Mouse (Mus musculus): ENCODE results near the gene Cped1. TPM values are rescaled to one million over a fixed set of nuclear protein-coding genes. Genes with fewer than 3 reads are reported as not detected.
"Not testable (repeated sequence)": the region's sequence is repeated elsewhere in the genome, so short reads cannot be mapped to it uniquely, and the experiment has no call there.

Gene Cped1
- polyA plus RNA-seq, 1 experiment from 2014 or later, result 3.1 TPM

DNA sequence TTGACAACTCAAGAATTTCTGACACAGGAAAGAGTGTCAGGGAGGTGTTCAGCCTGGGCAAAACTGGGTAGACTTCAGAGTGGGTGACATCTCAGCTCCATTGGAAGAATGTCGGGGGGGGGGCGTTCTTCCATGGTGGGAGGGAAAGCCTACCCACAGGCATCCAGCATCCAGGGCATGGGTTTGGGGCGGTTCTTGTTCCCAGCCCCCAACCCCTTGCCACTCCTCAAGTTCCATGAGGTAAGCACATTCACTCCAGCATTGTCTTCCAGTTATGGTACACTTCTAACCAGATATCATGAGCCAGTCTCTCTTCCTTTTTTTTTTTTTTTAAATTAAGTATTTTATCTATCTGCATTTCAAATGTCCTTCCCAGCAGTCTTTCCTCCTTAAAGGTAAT is 118.0 kb downstream of the Cped1 start:
- WGBS, result 79% methylated on average over 3 of the region's 3 CpGs
- Histone ChIP-seq H3K4me3 (ENCODE audit: low read length) (no peak overlapping the region), H3K36me3 (ENCODE audit: control insufficient read depth, insufficient read depth, low read length) (no peaks in the 10 kb centered on the region), H3K4me1 (ENCODE audit: control insufficient read depth, insufficient read depth, low read depth, low read length) (no peaks in the 10 kb centered on the region), H3K9ac (ENCODE audit: low read depth, low read length) (no peak overlapping the region), H3K27ac (ENCODE audit: low read depth, low read length) (no peak overlapping the region), H3K27me3 (replicated peaks; ENCODE audit: control insufficient read depth, insufficient read depth, low read length) (no peaks in the 10 kb centered on the region), H3K4me2 (ENCODE audit: low read length) (no peak overlapping the region), H3K9me3 (ENCODE audit: control insufficient read depth, low read length) (no peaks in the 10 kb centered on the region)
- no peak for ATAC-seq

DNA sequence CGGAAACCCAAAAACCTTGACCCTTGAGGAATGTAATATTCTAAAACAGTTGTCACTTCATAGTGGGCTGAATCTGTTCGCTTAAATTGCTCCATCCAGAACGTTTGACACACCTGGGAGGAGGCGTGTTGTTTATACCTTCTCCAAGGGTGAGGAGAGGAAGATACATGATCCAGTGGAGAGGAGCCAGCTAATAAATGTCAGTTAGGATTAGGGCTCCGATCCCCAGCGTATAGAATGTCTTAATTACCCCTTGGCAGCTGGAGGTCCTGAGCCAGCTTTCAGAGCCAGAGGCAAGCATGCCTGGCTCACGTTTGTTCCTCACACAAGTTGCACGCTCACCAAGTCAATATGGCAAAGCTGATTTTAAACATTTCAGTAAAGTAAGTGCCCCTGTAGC is 118.5 kb downstream of the Cped1 start:
- no peak overlapping the region for H3K4me2 ChIP-seq (ENCODE audit: low read length)
- no peak overlapping the region for H3K27ac ChIP-seq (ENCODE audit: low read depth, low read length)
- H3K4me1 ChIP-seq (ENCODE audit: control insufficient read depth, insufficient read depth, low read depth, low read length), result no peaks in the 10 kb centered on the region
- H3K4me3 ChIP-seq (ENCODE audit: low read length), result no peak overlapping the region
- H3K9me3 ChIP-seq (ENCODE audit: control insufficient read depth, low read length), result no peaks in the 10 kb centered on the region
- ATAC-seq, result no peak
- 47% methylated on average over 8 of the region's 8 CpGs for WGBS
- no peaks in the 10 kb centered on the region for H3K27me3 ChIP-seq (replicated peaks; ENCODE audit: control insufficient read depth, insufficient read depth, low read length)
- H3K9ac ChIP-seq (ENCODE audit: low read depth, low read length), result no peak overlapping the region
- H3K36me3 ChIP-seq (ENCODE audit: control insufficient read depth, insufficient read depth, low read length), result no peaks in the 10 kb centered on the region

DNA sequence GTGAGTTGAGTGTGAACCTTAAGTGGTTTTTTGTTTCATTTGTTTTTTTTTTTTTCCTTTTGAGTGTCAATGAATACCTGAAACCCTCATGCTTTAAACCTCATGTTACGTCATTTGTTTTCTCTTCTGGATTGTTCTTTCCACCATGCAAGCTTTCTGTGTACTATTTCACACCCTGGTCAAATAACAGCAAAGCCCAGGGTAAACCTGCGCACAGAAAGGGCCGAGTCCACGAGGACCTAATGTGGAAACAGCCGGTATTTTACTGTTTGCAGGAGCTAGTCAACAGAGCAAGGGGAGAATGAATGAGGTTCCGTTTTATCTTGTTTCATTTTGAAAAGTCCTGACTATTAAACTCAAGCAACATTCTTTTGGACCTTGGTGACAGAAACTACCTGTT is 128.4 kb downstream of the Cped1 start:
- Histone ChIP-seq H3K4me2 (ENCODE audit: low read length) (no peak overlapping the region), H3K36me3 (ENCODE audit: control insufficient read depth, insufficient read depth, low read length) (no peaks in the 10 kb centered on the region), H3K9me3 (ENCODE audit: control insufficient read depth, low read length) (no peaks in the 10 kb centered on the region), H3K4me3 (ENCODE audit: low read length) (no peak overlapping the region), H3K27me3 (replicated peaks; ENCODE audit: control insufficient read depth, insufficient read depth, low read length) (no peaks in the 10 kb centered on the region), H3K4me1 (ENCODE audit: control insufficient read depth, insufficient read depth, low read depth, low read length) (no peaks in the 10 kb centered on the region), H3K27ac (ENCODE audit: low read depth, low read length) (no peak overlapping the region), H3K9ac (ENCODE audit: low read depth, low read length) (no peak overlapping the region)
- WGBS, result 88% methylated on average over 6 of the region's 6 CpGs
- ATAC-seq, result no peak

DNA sequence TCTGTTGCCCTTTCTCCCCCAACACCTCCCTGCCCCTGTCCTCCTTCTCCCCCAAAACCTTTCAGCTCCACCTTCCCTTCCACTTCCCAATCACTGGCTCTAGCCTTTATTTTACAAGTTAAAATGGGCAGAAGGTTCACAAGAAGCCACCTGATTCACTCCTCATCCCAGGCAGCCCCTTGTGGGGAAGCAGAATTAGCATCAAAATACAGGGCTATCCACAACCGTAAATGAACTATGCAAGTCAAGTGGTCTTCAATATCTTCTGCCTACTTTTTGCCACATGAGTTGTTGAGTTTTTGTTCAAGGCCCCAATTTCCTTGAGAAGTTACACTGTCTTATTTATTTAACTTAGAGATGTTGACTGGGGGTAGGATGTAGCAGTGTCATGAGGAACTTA is 131.0 kb downstream of the Cped1 start:
- 61% methylated on average over 1 of the region's 1 CpGs for WGBS
- H3K36me3 ChIP-seq (ENCODE audit: control insufficient read depth, insufficient read depth, low read length), result no peaks in the 10 kb centered on the region
- no peaks in the 10 kb centered on the region for H3K4me1 ChIP-seq (ENCODE audit: control insufficient read depth, insufficient read depth, low read depth, low read length)
- no peaks in the 10 kb centered on the region for H3K9me3 ChIP-seq (ENCODE audit: control insufficient read depth, low read length)
- no peaks in the 10 kb centered on the region for H3K27me3 ChIP-seq (replicated peaks; ENCODE audit: control insufficient read depth, insufficient read depth, low read length)
- H3K27ac ChIP-seq (ENCODE audit: low read depth, low read length), result no peak overlapping the region
- H3K9ac ChIP-seq (ENCODE audit: low read depth, low read length), result no peak overlapping the region
- ATAC-seq, result no peak
- H3K4me3 ChIP-seq (ENCODE audit: low read length), result no peak overlapping the region
- no peak overlapping the region for H3K4me2 ChIP-seq (ENCODE audit: low read length)

DNA sequence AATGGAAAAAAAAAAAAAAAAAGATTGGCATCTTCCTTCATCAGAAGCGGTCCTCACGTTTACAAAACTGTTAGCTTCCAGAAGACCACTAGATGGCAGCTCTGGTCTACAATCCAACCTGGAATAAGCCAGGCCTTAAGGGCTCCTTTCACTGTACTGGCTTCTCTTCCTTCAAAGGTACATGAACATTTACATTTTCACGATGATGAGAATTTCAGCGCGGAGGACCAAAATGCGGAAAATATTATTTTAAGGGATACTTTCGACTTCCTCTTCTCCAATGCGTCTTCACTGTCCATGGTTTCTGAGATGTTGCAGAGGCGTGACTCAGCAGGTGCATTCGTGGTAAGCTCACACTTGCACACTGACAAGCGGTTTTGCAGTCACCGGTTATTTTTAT is 136.4 kb downstream of the Cped1 start:
- Histone ChIP-seq H3K27ac (ENCODE audit: low read depth, low read length) (no peak overlapping the region), H3K4me1 (ENCODE audit: control insufficient read depth, insufficient read depth, low read depth, low read length) (no peaks in the 10 kb centered on the region), H3K4me2 (ENCODE audit: low read length) (peak overlapping the region; percentile 40), H3K9me3 (ENCODE audit: control insufficient read depth, low read length) (no peaks in the 10 kb centered on the region), H3K4me3 (ENCODE audit: low read length) (no peak overlapping the region), H3K36me3 (ENCODE audit: control insufficient read depth, insufficient read depth, low read length) (no peaks in the 10 kb centered on the region), H3K9ac (ENCODE audit: low read depth, low read length) (no peak overlapping the region; the same call in 1 of the 2 replicates), H3K27me3 (replicated peaks; ENCODE audit: control insufficient read depth, insufficient read depth, low read length) (no peaks in the 10 kb centered on the region)
- ATAC-seq, result peak; percentile 90
- WGBS, result 36% methylated on average over 12 of the region's 12 CpGs

DNA sequence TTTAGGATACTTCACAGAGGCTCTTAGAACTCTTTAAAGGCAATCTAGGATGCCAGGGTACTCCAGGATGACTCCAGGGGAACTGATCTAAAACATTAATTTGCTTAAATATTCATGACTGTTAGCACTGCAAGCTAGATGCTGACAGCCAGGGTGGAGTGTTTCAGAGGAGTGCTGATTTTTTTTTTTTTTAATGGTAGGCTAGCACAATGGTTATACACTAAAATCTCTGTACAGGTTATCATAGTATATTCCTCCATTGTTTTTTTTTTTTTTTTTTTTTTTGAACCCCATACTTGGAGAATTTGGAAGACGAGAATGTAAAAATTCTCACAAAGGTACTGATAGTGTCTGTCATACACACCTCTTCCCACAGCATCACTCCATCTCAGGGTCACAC is 137.0 kb downstream of the Cped1 start:
- Histone ChIP-seq H3K9me3 (ENCODE audit: control insufficient read depth, low read length) (no peaks in the 10 kb centered on the region), H3K36me3 (ENCODE audit: control insufficient read depth, insufficient read depth, low read length) (no peaks in the 10 kb centered on the region), H3K9ac (ENCODE audit: low read depth, low read length) (no peak overlapping the region), H3K4me3 (ENCODE audit: low read length) (no peak overlapping the region), H3K4me2 (ENCODE audit: low read length) (no peak overlapping the region), H3K4me1 (ENCODE audit: control insufficient read depth, insufficient read depth, low read depth, low read length) (no peaks in the 10 kb centered on the region), H3K27me3 (replicated peaks; ENCODE audit: control insufficient read depth, insufficient read depth, low read length) (no peaks in the 10 kb centered on the region), H3K27ac (ENCODE audit: low read depth, low read length) (no peak overlapping the region)
- WGBS, result 86% methylated on average over 1 of the region's 1 CpGs
- ATAC-seq, result no peak

DNA sequence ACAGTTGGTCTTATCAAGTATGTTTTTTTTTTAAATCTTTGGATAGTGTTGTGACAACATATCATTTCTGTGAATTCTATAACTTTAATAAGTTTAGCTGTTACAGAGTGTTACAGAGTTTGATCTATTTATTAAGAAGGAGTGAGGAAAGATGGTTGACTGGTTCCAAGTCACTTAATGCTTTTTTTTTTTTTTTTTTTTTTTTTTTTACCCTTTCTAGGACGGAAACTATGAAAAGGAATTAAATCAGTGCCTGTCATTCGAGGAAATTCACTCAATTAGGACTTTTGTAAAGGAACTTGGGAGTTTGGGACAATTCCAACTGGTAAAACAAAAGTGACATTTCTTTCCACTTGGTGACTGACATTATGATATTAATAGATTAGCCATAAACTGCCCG is 137.6 kb downstream of the Cped1 start:
- Histone ChIP-seq H3K9me3 (ENCODE audit: control insufficient read depth, low read length) (no peaks in the 10 kb centered on the region), H3K9ac (ENCODE audit: low read depth, low read length) (no peak overlapping the region), H3K4me1 (ENCODE audit: control insufficient read depth, insufficient read depth, low read depth, low read length) (no peaks in the 10 kb centered on the region), H3K4me2 (ENCODE audit: low read length) (no peak overlapping the region), H3K36me3 (ENCODE audit: control insufficient read depth, insufficient read depth, low read length) (no peaks in the 10 kb centered on the region), H3K4me3 (ENCODE audit: low read length) (no peak overlapping the region), H3K27me3 (replicated peaks; ENCODE audit: control insufficient read depth, insufficient read depth, low read length) (no peaks in the 10 kb centered on the region), H3K27ac (ENCODE audit: low read depth, low read length) (no peak overlapping the region)
- WGBS, result 56% methylated on average over 3 of the region's 3 CpGs
- no peak for ATAC-seq

DNA sequence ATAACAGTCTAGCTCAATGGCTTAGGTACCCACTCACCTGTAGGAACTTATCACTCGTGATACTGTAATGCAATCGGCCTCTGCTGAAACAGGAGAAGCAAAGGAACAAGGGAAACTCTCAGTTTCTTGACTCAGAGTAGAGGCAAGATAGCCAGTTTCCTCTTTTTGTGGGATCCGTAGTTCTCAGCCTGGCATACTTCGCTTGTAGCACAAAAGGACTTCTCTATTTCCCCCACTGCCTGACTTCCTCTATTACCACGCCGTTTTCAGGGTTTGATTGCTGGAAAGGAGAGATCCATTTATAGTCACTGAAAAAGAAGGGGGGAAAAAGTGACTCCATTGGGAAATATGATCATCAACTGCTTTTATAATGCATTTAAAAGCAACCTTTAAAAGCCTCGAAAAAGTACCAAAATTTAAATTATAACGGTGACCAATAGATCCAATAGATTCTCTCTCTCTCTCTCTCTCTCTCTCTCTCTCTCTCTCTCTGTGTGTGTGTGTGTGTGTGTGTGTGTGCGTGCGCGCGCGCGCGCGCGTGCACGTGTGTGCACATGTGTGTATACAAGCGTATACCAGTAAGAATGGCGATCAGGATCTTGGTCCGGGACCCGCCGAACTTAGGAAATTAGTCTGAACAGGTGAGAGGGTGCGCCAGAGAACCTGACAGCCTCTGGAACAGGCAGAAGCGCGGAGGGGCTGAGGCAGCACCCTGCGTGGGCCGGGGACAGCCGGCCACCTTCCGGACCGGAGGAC is 139.0 kb downstream of the Cped1 start:
- 86% methylated on average over 24 of the region's 31 CpGs for WGBS
- not testable (repeated sequence) for H3K4me1 ChIP-seq (ENCODE audit: control insufficient read depth, insufficient read depth, low read depth, low read length); H3K9ac ChIP-seq (ENCODE audit: low read depth, low read length); H3K36me3 ChIP-seq (ENCODE audit: control insufficient read depth, insufficient read depth, low read length); H3K4me2 ChIP-seq (ENCODE audit: low read length); H3K27ac ChIP-seq (ENCODE audit: low read depth, low read length); H3K27me3 ChIP-seq (replicated peaks; ENCODE audit: control insufficient read depth, insufficient read depth, low read length); H3K4me3 ChIP-seq (ENCODE audit: low read length); ATAC-seq; H3K9me3 ChIP-seq (ENCODE audit: control insufficient read depth, low read length)

DNA sequence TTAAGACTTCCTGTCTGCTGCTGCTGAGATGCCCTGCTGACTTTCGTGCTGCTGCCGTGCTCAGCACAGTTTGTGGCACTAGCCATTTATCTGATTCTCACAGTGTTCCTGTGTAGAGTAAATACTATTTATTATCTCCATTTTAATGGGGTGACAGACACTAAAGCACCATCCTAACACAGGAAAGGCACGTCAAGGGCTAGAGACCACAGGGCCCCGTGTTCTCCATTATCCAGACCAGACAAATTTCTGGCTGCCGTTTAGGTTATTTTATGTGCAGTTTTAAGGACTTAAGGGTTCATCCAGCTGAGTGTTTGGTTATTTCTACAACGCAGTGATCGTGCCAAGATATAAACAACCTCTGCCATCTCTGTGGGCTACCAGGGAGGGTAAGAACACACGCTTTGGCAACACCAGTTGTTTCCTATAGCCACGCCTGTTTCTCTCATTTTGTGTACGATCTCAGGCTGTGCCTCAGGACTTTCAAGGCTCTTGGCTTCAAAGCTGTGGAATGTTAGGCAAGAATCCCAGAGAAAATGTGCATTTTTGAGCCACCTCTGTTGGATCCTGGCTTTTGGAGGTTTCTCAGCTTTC is 149.4 kb downstream of the Cped1 start:
- H3K4me3 ChIP-seq (ENCODE audit: low read length), result no peak overlapping the region
- H3K36me3 ChIP-seq (ENCODE audit: control insufficient read depth, insufficient read depth, low read length), result no peaks in the 10 kb centered on the region
- no peak overlapping the region for H3K27ac ChIP-seq (ENCODE audit: low read depth, low read length)
- H3K4me1 ChIP-seq (ENCODE audit: control insufficient read depth, insufficient read depth, low read depth, low read length), result no peaks in the 10 kb centered on the region
- 70% methylated on average over 10 of the region's 10 CpGs for WGBS
- ATAC-seq, result no peak
- no peaks in the 10 kb centered on the region for H3K9me3 ChIP-seq (ENCODE audit: control insufficient read depth, low read length)
- H3K4me2 ChIP-seq (ENCODE audit: low read length), result no peak overlapping the region
- no peaks in the 10 kb centered on the region for H3K27me3 ChIP-seq (replicated peaks; ENCODE audit: control insufficient read depth, insufficient read depth, low read length)
- no peak overlapping the region for H3K9ac ChIP-seq (ENCODE audit: low read depth, low read length)
